Mouse (Mus musculus): ENCODE measurements around the gene Fryl. TPM values are rescaled to one million over a fixed set of nuclear protein-coding genes. Genes with fewer than 3 reads are reported as not detected.
A peak's percentile ranks its signal among the peaks of the same experiment; 100 is the strongest.

Fryl gene
- polyA plus RNA-seq, 1 experiment from 2014 or later, result 32.0 TPM

DNA sequence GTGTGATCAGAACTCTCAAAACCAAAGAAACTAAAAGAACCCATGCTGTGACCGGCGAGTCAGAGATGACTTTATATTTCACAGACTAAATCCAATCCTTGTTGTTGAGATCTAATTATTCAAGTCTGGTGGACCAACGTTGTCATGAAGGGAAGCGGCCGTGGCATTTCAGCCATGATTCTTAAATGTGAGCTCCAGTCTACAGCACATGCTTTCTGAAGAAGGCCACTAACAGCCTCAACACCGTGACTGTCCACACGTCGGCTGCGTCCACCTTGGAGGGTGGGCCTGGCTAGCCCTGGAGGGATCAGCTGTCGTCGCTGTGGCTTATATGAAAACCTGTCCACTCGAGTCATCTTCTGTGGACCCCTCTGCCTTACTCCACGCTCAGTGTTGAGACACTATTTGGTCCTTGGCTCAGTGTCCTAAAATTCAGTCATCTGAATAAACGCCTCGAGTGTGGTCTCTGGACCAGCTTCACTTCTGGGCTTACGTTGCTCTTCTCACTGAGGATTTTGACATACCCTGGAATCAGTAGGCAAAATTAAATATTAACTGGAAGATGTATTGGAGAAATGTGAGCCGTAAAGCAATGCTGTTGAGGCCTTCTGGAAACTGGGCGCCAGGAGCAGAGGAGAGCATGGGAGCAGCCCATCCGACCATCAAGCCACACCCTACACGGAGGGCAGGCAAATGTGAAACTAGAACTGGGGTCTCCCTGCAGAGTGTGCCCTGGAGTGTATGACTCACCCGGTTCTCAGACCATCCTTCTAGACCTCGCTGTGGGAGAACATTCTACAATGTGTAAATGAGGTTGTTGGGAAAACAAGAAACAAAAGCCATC lies 46.1 kb downstream of the Fryl start:
- whole genome bisulfite sequencing, result 90% methylated on average over 22 of the region's 22 CpGs
- Histone ChIP-seq H3K36me3 (ENCODE audit: control insufficient read depth, insufficient read depth, low read length) (0 out of 2 replicates have a peak, but pooled peaks cover 8% of the 10 kb centered on the region), H3K27ac (ENCODE audit: low read length) (no peak overlapping the region), H3K9me3 (ENCODE audit: control insufficient read depth, low read depth, low read length) (no peaks in the 10 kb centered on the region), H3K9ac (replicated peaks; ENCODE audit: low read depth, low read length) (no peak overlapping the region), H3K27me3 (ENCODE audit: control insufficient read depth, insufficient read depth, low read length) (no peaks in the 10 kb centered on the region), H3K4me3 (ENCODE audit: low read depth, low read length) (no peak overlapping the region), H3K4me2 (replicated peaks; ENCODE audit: low read depth, low read length) (no peak overlapping the region), H3K4me1 (ENCODE audit: control insufficient read depth, insufficient read depth, low read length) (0 out of 2 replicates have a peak, but pooled peaks cover 2% of the 10 kb centered on the region)
- 0 out of 2 replicates have a peak, but pooled peaks have one; percentile 53 for ATAC-seq (ENCODE audit: insufficient number of reproducible peaks, insufficient read depth, low FRiP score, low read depth)

DNA sequence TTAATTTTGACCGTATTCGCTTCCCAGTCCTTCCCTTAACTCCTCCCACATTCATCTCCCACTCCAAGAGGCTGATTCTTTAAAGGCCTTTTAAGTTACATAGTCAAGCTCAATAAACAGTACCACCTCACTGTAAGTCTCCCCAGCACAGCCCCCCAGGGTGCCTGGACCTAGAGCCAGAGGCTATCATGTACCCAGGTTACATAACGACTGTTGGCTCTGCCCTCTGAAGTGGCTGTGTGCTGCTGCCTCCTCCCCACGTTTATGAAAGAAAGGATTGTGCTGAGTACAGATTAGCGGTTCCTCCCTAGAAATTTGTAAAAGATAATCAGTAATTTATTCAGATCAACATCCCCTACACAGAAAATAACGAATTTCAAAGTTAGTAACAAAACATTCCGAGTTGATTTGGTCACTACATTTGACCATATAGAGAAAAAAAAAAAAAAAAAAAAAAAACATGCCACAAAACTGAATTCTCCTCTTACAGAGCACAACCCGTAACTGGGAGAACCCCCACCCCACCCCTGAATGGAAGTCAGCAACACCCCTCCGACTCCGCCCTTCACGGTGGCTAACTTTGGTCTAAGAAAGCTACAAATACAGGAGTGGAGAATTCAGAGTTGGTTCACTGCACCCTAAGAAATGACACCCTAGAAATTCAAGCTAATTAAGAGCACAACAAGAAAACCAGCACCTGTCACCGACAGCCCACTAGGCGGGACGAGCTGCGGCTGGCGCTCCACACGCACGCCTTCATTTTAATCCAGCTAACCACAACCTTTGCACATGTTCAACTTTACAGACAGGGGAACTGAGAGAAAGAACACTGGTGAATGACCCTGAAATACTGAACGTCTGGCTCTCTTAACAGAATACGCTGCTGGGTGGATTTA lies 47.0 kb downstream of the Fryl start:
- no peak overlapping the region for H3K4me3 ChIP-seq (ENCODE audit: low read depth, low read length)
- no peak for ATAC-seq (ENCODE audit: insufficient number of reproducible peaks, insufficient read depth, low FRiP score, low read depth)
- no peaks in the 10 kb centered on the region for H3K27me3 ChIP-seq (ENCODE audit: control insufficient read depth, insufficient read depth, low read length)
- H3K4me1 ChIP-seq (ENCODE audit: control insufficient read depth, insufficient read depth, low read length), result 0 out of 2 replicates have a peak, but pooled peaks cover 2% of the 10 kb centered on the region
- H3K27ac ChIP-seq (ENCODE audit: low read length), result no peak overlapping the region
- no peak overlapping the region for H3K9ac ChIP-seq (replicated peaks; ENCODE audit: low read depth, low read length)
- no peaks in the 10 kb centered on the region for H3K9me3 ChIP-seq (ENCODE audit: control insufficient read depth, low read depth, low read length)
- no peak overlapping the region for H3K4me2 ChIP-seq (replicated peaks; ENCODE audit: low read depth, low read length)
- WGBS, result 76% methylated on average over 20 of the region's 20 CpGs
- 0 out of 2 replicates have a peak, but pooled peaks cover 8% of the 10 kb centered on the region for H3K36me3 ChIP-seq (ENCODE audit: control insufficient read depth, insufficient read depth, low read length)

- Histone ChIP-seq H3K27me3 (ENCODE audit: control insufficient read depth, insufficient read depth, low read length) (no peaks in the 10 kb centered on the region), H3K9me3 (ENCODE audit: control insufficient read depth, low read depth, low read length) (no peaks in the 10 kb centered on the region), H3K4me2 (replicated peaks; ENCODE audit: low read depth, low read length) (no peak overlapping the region), H3K4me3 (ENCODE audit: low read depth, low read length) (no peak overlapping the region), H3K36me3 (ENCODE audit: control insufficient read depth, insufficient read depth, low read length) (0 out of 2 replicates have a peak, but pooled peaks cover 8% of the 10 kb centered on the region), H3K9ac (replicated peaks; ENCODE audit: low read depth, low read length) (no peak overlapping the region), H3K4me1 (ENCODE audit: control insufficient read depth, insufficient read depth, low read length) (0 out of 2 replicates have a peak, but pooled peaks cover 2% of the 10 kb centered on the region), H3K27ac (ENCODE audit: low read length) (no peak overlapping the region)
- 79% methylated on average over 6 of the region's 6 CpGs for WGBS
- no peak for ATAC-seq (ENCODE audit: insufficient number of reproducible peaks, insufficient read depth, low FRiP score, low read depth)
These were observed 47.8 kb downstream of the Fryl start for GRCm38 (mm10) chr5:73208645-73209044.

DNA sequence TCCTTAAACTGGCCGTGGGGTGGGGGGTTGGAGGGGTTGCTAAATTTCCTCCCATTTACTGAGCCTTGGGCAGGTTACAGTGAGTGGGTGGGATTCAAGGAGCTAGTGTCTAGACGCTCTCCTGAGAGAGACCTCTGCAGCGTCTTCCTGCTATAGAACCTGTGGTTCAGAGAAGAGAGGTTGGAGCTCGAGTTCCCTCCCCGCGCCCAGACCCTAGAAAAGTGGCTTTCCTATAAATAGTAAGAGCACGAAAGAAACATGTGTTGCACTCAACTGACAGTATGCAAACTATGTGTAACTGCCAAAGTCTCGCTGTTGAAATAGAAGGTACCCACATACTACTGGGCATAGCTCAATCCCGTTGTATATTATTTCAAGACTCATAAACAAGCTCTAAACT lies 49.7 kb downstream of the Fryl start:
- 0 out of 2 replicates have a peak, but pooled peaks cover 2% of the 10 kb centered on the region for H3K4me1 ChIP-seq (ENCODE audit: control insufficient read depth, insufficient read depth, low read length)
- no peak overlapping the region for H3K9ac ChIP-seq (replicated peaks; ENCODE audit: low read depth, low read length)
- no peaks in the 10 kb centered on the region for H3K9me3 ChIP-seq (ENCODE audit: control insufficient read depth, low read depth, low read length)
- H3K4me2 ChIP-seq (replicated peaks; ENCODE audit: low read depth, low read length), result no peak overlapping the region
- no peak for ATAC-seq (ENCODE audit: insufficient number of reproducible peaks, insufficient read depth, low FRiP score, low read depth)
- H3K4me3 ChIP-seq (ENCODE audit: low read depth, low read length), result no peak overlapping the region
- H3K27ac ChIP-seq (ENCODE audit: low read length), result no peak overlapping the region
- 0 out of 2 replicates have a peak, but pooled peaks cover 8% of the 10 kb centered on the region for H3K36me3 ChIP-seq (ENCODE audit: control insufficient read depth, insufficient read depth, low read length)
- H3K27me3 ChIP-seq (ENCODE audit: control insufficient read depth, insufficient read depth, low read length), result no peaks in the 10 kb centered on the region
- WGBS, result 80% methylated on average over 9 of the region's 9 CpGs

- Histone ChIP-seq H3K9ac (replicated peaks; ENCODE audit: low read depth, low read length) (no peak overlapping the region), H3K27ac (ENCODE audit: low read length) (no peak overlapping the region), H3K4me3 (ENCODE audit: low read depth, low read length) (no peak overlapping the region), H3K4me1 (ENCODE audit: control insufficient read depth, insufficient read depth, low read length) (0 out of 2 replicates have a peak, but pooled peaks cover 2% of the 10 kb centered on the region), H3K4me2 (replicated peaks; ENCODE audit: low read depth, low read length) (no peak overlapping the region), H3K36me3 (ENCODE audit: control insufficient read depth, insufficient read depth, low read length) (0 out of 2 replicates have a peak, but pooled peaks cover 8% of the 10 kb centered on the region), H3K9me3 (ENCODE audit: control insufficient read depth, low read depth, low read length) (no peaks in the 10 kb centered on the region), H3K27me3 (ENCODE audit: control insufficient read depth, insufficient read depth, low read length) (no peaks in the 10 kb centered on the region)
- no peak for ATAC-seq (ENCODE audit: insufficient number of reproducible peaks, insufficient read depth, low FRiP score, low read depth)
- 69% methylated on average over 8 of the region's 8 CpGs for WGBS
These were observed 50.3 kb downstream of the Fryl start for GRCm38 (mm10) chr5:73205996-73206629.

GRCm38 (mm10) chr5:73205050-73205449 lies 51.4 kb downstream of the Fryl start:
- Histone ChIP-seq H3K4me3 (ENCODE audit: low read depth, low read length) (no peak overlapping the region), H3K9me3 (ENCODE audit: control insufficient read depth, low read depth, low read length) (no peaks in the 10 kb centered on the region), H3K27me3 (ENCODE audit: control insufficient read depth, insufficient read depth, low read length) (no peaks in the 10 kb centered on the region), H3K4me2 (replicated peaks; ENCODE audit: low read depth, low read length) (no peak overlapping the region), H3K27ac (ENCODE audit: low read length) (no peak overlapping the region), H3K36me3 (ENCODE audit: control insufficient read depth, insufficient read depth, low read length) (no peaks in the 10 kb centered on the region), H3K4me1 (ENCODE audit: control insufficient read depth, insufficient read depth, low read length) (0 out of 2 replicates have a peak, but pooled peaks cover 2% of the 10 kb centered on the region), H3K9ac (replicated peaks; ENCODE audit: low read depth, low read length) (no peak overlapping the region)
- WGBS, result 48% methylated on average over 3 of the region's 3 CpGs
- no peak for ATAC-seq (ENCODE audit: insufficient number of reproducible peaks, insufficient read depth, low FRiP score, low read depth)

GRCm38 (mm10) chr5:73202498-73202897 lies 53.9 kb downstream of the Fryl start:
- no peaks in the 10 kb centered on the region for H3K9me3 ChIP-seq (ENCODE audit: control insufficient read depth, low read depth, low read length)
- no peaks in the 10 kb centered on the region for H3K27me3 ChIP-seq (ENCODE audit: control insufficient read depth, insufficient read depth, low read length)
- no peaks in the 10 kb centered on the region for H3K4me1 ChIP-seq (ENCODE audit: control insufficient read depth, insufficient read depth, low read length)
- H3K36me3 ChIP-seq (ENCODE audit: control insufficient read depth, insufficient read depth, low read length), result no peaks in the 10 kb centered on the region
- no peak overlapping the region for H3K9ac ChIP-seq (replicated peaks; ENCODE audit: low read depth, low read length)
- H3K27ac ChIP-seq (ENCODE audit: low read length), result no peak overlapping the region
- 83% methylated on average over 6 of the region's 6 CpGs for WGBS
- ATAC-seq (ENCODE audit: insufficient number of reproducible peaks, insufficient read depth, low FRiP score, low read depth), result no peak
- no peak overlapping the region for H3K4me3 ChIP-seq (ENCODE audit: low read depth, low read length)
- H3K4me2 ChIP-seq (replicated peaks; ENCODE audit: low read depth, low read length), result no peak overlapping the region

GRCm38 (mm10) chr5:73202077-73202476 lies 54.3 kb downstream of the Fryl start:
- no peak for ATAC-seq (ENCODE audit: insufficient number of reproducible peaks, insufficient read depth, low FRiP score, low read depth)
- H3K4me3 ChIP-seq (ENCODE audit: low read depth, low read length), result no peak overlapping the region
- H3K27ac ChIP-seq (ENCODE audit: low read length), result no peak overlapping the region
- H3K9me3 ChIP-seq (ENCODE audit: control insufficient read depth, low read depth, low read length), result no peaks in the 10 kb centered on the region
- H3K27me3 ChIP-seq (ENCODE audit: control insufficient read depth, insufficient read depth, low read length), result no peaks in the 10 kb centered on the region
- 77% methylated on average over 8 of the region's 8 CpGs for WGBS
- H3K4me1 ChIP-seq (ENCODE audit: control insufficient read depth, insufficient read depth, low read length), result no peaks in the 10 kb centered on the region
- no peak overlapping the region for H3K9ac ChIP-seq (replicated peaks; ENCODE audit: low read depth, low read length)
- no peak overlapping the region for H3K4me2 ChIP-seq (replicated peaks; ENCODE audit: low read depth, low read length)
- H3K36me3 ChIP-seq (ENCODE audit: control insufficient read depth, insufficient read depth, low read length), result no peaks in the 10 kb centered on the region
